20 mouse cellular contexts compared by ENCODE assay signal in the genomic region with DNA sequence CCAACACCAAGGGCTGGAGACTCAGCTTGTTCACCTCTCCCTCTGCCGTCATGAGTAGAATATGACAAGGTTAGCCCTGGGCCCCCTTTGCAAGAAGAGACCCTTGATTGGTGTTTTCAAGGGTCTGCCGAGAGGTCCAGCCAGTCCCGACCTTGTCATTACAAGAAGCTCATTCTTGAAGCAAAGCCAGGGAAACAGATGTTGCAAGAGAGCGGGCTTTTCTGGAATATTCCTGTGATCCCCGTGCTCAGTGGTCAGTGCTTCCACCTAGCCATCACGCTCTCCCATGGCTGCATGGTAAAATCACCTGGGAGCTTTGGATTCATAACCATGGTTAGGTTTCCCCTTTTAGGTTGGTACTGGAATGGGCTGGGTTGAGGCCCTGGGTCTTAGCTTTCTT.
DNase-seq lines count a peak whose midpoint lies in the region; ATAC-seq and TF ChIP-seq lines count a peak whose summit lies in the region.
"Had no signal": no experiment of that assay in that cellular context is flagged by ENCODE, and none has a peak within 500 bp of the region (broad histone marks: within the 10 kb centered on the region; RNA-seq: fewer than 3 reads in every experiment).

No protein-coding gene starts in this region.

- TF ChIP-seq EP300 in heart, postnatal 0 days (IDR thresholded peaks at IDR 0.05; ENCODE audit: low read depth) = no peak
- TF ChIP-seq EP300 in liver, postnatal 0 days (IDR thresholded peaks at IDR 0.05; ENCODE audit: low read depth) = no peak

- H3K36me3 ChIP-seq in heart, postnatal 0 days (replicated peaks; ENCODE audit: control insufficient read depth, insufficient read depth, low read length) = no peaks in the 10 kb centered on the region
- H3K36me3 ChIP-seq in liver, postnatal 0 days (replicated peaks; ENCODE audit: insufficient read depth, low read length) = no peaks in the 10 kb centered on the region
- no peaks in the 10 kb centered on the region for H3K36me3 ChIP-seq in liver, embryonic 11.5 days (ENCODE audit: control insufficient read depth, insufficient read depth, low read length)
- H3K36me3 ChIP-seq: forebrain, embryonic 12.5 days; forebrain, embryonic 15.5 days; hindbrain, embryonic 12.5 days; hindbrain, embryonic 15.5 days had no signal

- no peaks in the 10 kb centered on the region for H3K27me3 ChIP-seq in heart, postnatal 0 days (ENCODE audit: control insufficient read depth, insufficient read depth, low read length)
- no peaks in the 10 kb centered on the region for H3K27me3 ChIP-seq in liver, postnatal 0 days (ENCODE audit: insufficient read depth, low read length)
- no peaks in the 10 kb centered on the region for H3K27me3 ChIP-seq in liver, embryonic 11.5 days (replicated peaks; ENCODE audit: control insufficient read depth, insufficient read depth, low read length)
- H3K27me3 ChIP-seq: embryonic facial prominence, embryonic 13.5 days; forebrain, embryonic 12.5 days; forebrain, embryonic 15.5 days; hindbrain, embryonic 12.5 days; hindbrain, embryonic 15.5 days had no signal

- peaks cover 9% of the 10 kb centered on the region for H3K4me1 ChIP-seq in heart, postnatal 0 days (ENCODE audit: control insufficient read depth, insufficient read depth)
- H3K4me1 ChIP-seq in liver, postnatal 0 days (ENCODE audit: insufficient read depth) = peaks cover 13% of the 10 kb centered on the region
- H3K4me1 ChIP-seq in liver, embryonic 11.5 days (replicated peaks; ENCODE audit: control insufficient read depth, insufficient read depth, low read length) = no peaks in the 10 kb centered on the region
- H3K4me1 ChIP-seq: hindbrain, embryonic 15.5 days had no signal

- ATAC-seq in heart, postnatal 0 days (ENCODE audit: insufficient read depth, low read depth) = no peak
- no peak for ATAC-seq in liver, postnatal 0 days
- no peak for ATAC-seq in liver, embryonic 11.5 days (replicated peaks; ENCODE audit: low FRiP score)
- ATAC-seq: CD4-positive, CD25-positive, alpha-beta regulatory T cell, adult 4 months; forebrain, embryonic 15.5 days; intestine, postnatal 0 days had no signal

- no peak for TF ChIP-seq CTCF in gastrocnemius, adult 2 months (IDR thresholded peaks at IDR 0.05)
- TF ChIP-seq CTCF in heart, postnatal 0 days (IDR thresholded peaks at IDR 0.05; ENCODE audit: low read depth) = no peak
- no peak for TF ChIP-seq CTCF in liver, postnatal 0 days (IDR thresholded peaks at IDR 0.05; ENCODE audit: low read depth)

- peak; percentile 50 for DNase-seq in cerebellum, adult 11-12 months
- DNase-seq in cerebellum, adult 11 months = no peak
- peak; percentile 24 for DNase-seq in gastrocnemius, adult 2 months
- no peak for DNase-seq in gastrocnemius, postnatal 25 days
- no peak for DNase-seq in heart, postnatal 0 days (ENCODE audit: low spot score)
- no peak for DNase-seq in heart, postnatal 14 days
- no peak for DNase-seq in liver, postnatal 0 days
- DNase-seq in liver, embryonic 11.5 days (ENCODE audit: low spot score) = no peak
- DNase-seq: cerebellum, adult 9-10 months; embryo, embryonic 11 days had no signal

- H3K9me3 ChIP-seq in heart, postnatal 0 days (replicated peaks; ENCODE audit: control insufficient read depth, low read length) = no peaks in the 10 kb centered on the region
- no peaks in the 10 kb centered on the region for H3K9me3 ChIP-seq in liver, postnatal 0 days (ENCODE audit: low read length)
- no peaks in the 10 kb centered on the region for H3K9me3 ChIP-seq in liver, embryonic 11.5 days (ENCODE audit: control insufficient read depth, low read length)
- H3K9me3 ChIP-seq: embryonic facial prominence, embryonic 10.5 days; embryonic facial prominence, embryonic 13.5 days; forebrain, embryonic 12.5 days; forebrain, embryonic 15.5 days; hindbrain, embryonic 12.5 days; hindbrain, embryonic 15.5 days had no signal

- H3K27ac ChIP-seq in gastrocnemius, adult 2 months = peak overlapping the region; percentile 95
- peak overlapping the region; percentile 73; the same call in 1 of the 2 replicates for H3K27ac ChIP-seq in heart, postnatal 0 days (ENCODE audit: low read depth)
- peak overlapping the region; percentile 45 for H3K27ac ChIP-seq in liver, postnatal 0 days (ENCODE audit: low read depth)
- H3K27ac ChIP-seq in liver, embryonic 11.5 days (ENCODE audit: low read depth, low read length) = no peak overlapping the region
- H3K27ac ChIP-seq: embryonic facial prominence, embryonic 10.5 days; embryonic facial prominence, embryonic 13.5 days; forebrain, embryonic 12.5 days; forebrain, embryonic 15.5 days; hindbrain, embryonic 12.5 days; hindbrain, embryonic 15.5 days had no signal

- 80% methylated on average over 6 of the region's 6 CpGs for WGBS in heart, postnatal 0 days
- WGBS in liver, postnatal 0 days (ENCODE audit: insufficient replicate concordance) = 76% methylated on average over 6 of the region's 6 CpGs
- 87% methylated on average over 6 of the region's 6 CpGs for WGBS in liver, embryonic 11.5 days

- peak overlapping the region; percentile 65 for H3K4me3 ChIP-seq in gastrocnemius, adult 2 months
- H3K4me3 ChIP-seq in heart, postnatal 0 days (ENCODE audit: low read depth, low read length) = no peak overlapping the region
- no peak overlapping the region for H3K4me3 ChIP-seq in liver, postnatal 0 days (ENCODE audit: low read depth, low read length)
- H3K4me3 ChIP-seq in liver, embryonic 11.5 days (ENCODE audit: low read depth, low read length) = no peak overlapping the region
- H3K4me3 ChIP-seq: embryonic facial prominence, embryonic 10.5 days; embryonic facial prominence, embryonic 13.5 days; erythroblast, embryonic 14.5 days; forebrain, embryonic 12.5 days; forebrain, embryonic 15.5 days; hindbrain, embryonic 12.5 days; hindbrain, embryonic 15.5 days had no signal

- no peak overlapping the region for H3K4me2 ChIP-seq in heart, postnatal 0 days (ENCODE audit: low read depth, low read length)
- H3K4me2 ChIP-seq in liver, postnatal 0 days (ENCODE audit: low read depth, low read length) = no peak overlapping the region
- H3K4me2 ChIP-seq in liver, embryonic 11.5 days = no peak overlapping the region
- H3K4me2 ChIP-seq: embryonic facial prominence, embryonic 13.5 days; forebrain, embryonic 12.5 days; forebrain, embryonic 15.5 days; heart, embryonic 11.5 days; hindbrain, embryonic 12.5 days; hindbrain, embryonic 15.5 days had no signal

- H3K9ac ChIP-seq in heart, postnatal 0 days (replicated peaks; ENCODE audit: low read depth, low read length) = no peak overlapping the region
- no peak overlapping the region for H3K9ac ChIP-seq in liver, postnatal 0 days (replicated peaks)
- no peak overlapping the region for H3K9ac ChIP-seq in liver, embryonic 11.5 days (ENCODE audit: low read depth, low read length)
- H3K9ac ChIP-seq: embryonic facial prominence, embryonic 13.5 days; forebrain, embryonic 12.5 days; forebrain, embryonic 15.5 days; hindbrain, embryonic 12.5 days; hindbrain, embryonic 15.5 days had no signal

- intact Hi-C loops in gastrocnemius, adult 2 months (cut with DNase I) = loop anchor here (1.0 to 10.0 kb wide), 6 partner anchors 80 to 500 kb away; no protein-coding TSS in a partner anchor
- intact Hi-C loops in heart, postnatal 14 days (cut with DNase I) = loop anchor here (5.0 to 10.0 kb wide), 2 partner anchors 90 to 298 kb away; partner anchors contain the start of gene Lpp

Comparison
In these comparisons a context has a peak if more than half of its experiments do, and no peak if none do; other contexts are left out.
1. DNase-seq: peak in cerebellum, adult 11-12 months (single experiment) and gastrocnemius, adult 2 months (single experiment); none in cerebellum, adult 11 months (single experiment), gastrocnemius, postnatal 25 days (single experiment), heart, postnatal 0 days (single experiment), heart, postnatal 14 days (0 of 2), liver, postnatal 0 days (single experiment) and liver, embryonic 11.5 days (single experiment).